Mouse (Mus musculus) kidney, adult 18-20 months (tissue): ENCODE results near the gene Smyd3.

Experiments
- DNase-seq: peaks from one replicate; pipeline ENCODE4 v3.0.0; 2021

Smyd3 gene

DNA sequence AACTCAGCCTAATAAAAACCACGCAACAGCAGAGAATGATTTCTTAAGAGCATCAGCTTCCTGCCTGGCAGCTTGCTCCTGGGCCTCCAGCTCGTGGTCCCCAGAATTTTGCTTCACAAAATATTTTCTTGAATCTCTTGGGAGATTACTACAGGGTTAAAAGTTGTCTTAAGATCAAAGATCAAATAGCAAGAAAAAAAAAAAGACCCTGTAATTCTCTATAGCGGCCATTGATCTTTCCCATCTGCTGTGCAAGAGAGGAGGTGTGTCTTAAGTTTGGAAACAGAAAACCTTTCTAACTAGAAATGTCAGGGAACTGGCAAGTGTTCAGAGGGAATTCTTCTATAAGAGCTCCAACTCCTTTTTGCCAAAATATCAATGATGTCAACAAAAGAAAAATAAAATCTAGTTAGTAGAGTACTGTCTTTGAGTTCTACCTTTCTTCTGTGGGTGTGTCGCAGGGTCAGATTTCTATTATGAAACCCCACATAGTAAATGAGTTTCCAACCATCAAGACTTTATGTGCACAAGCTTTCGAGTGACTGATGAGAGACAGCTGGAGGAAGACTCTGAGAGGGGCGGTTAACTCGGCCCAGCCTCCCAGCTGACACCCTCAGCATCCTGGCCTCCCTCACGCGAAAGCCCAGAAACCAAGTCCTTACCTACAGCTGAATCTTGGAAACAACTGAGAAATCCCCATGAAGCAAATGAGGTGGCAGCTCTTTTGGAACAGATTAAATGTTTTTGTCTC, 59.4 kb downstream of the Smyd3 start:
- DNase-seq = no peak

GRCm38 (mm10) chr1:179454600-179454999, 63.2 kb downstream of the Smyd3 start:
- DNase-seq = no peak

DNA sequence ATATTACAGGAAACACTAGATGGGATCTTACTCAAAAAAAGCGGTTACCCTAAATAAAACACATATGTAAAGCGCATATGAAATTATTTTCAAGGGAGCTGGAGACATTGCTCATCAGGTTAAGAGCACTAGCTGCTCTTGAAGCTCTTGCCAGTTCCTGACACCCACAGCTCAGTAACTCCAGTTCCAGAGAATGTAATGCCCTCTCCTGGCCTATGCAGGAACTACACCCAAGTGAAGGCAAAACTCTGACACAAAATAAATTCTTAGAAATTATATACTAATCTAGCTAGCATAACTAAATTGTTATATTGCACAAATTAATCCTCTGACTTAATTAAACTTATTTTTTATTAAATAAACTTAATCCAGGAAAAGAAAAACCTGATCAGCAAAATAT, 66.6 kb downstream of the Smyd3 start:
- DNase-seq = no peak

- DNase-seq = no peak
Observed at GRCm38 (mm10) chr1:179446845-179447212, 71.0 kb downstream of the Smyd3 start.

DNA sequence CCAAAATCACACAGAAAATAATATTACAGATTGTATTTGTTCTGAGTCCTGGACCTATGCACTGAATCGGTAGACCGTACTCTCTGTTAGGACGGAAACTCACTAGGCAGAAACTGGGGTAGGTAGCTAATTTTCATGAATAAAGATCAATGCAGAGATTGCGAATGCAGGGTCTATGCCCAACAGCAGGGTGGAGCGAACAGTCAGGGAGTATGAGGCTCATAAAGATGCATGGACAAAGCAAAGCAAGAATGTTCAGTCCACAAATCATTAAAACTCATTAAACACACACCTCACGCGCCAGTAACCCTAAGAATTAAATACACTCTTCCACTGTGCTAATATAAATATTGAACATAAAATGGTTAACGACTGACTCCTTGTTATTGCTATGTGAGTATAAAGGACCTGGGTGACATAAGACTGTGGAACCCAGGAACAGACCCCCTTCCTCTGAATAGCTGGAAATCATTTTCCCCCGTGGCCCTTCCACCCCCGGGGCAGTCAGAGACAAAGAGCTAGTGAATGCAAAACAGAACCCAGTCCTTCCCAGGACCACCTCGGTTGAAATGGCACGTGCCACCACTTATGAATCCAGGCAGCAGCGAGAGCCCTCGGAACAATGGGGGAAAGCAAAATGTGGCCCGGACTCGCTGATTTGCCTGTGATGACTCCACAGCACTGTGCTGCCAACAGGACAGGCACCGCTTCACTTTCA, 71.6 kb downstream of the Smyd3 start:
- no peak for DNase-seq

DNA sequence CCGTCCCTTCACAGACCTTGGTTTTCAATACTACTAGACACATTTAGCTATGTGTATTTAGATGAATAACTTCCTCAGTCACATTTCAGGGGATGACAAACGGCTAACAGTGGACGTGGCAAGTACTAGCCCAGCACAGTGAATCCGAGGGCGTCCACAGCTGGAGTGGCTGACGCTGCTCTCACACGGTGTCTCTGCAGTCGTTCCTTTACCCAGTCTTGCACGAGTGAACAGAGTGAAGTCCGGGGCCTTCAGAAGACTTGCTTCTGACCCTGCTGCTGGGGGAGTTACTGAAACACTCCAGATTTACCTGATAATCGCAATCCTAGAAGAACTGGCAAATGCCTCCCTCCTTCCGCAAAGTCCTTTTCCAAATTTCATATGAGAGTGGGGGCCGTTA, 74.0 kb downstream of the Smyd3 start:
- no peak for DNase-seq

DNA sequence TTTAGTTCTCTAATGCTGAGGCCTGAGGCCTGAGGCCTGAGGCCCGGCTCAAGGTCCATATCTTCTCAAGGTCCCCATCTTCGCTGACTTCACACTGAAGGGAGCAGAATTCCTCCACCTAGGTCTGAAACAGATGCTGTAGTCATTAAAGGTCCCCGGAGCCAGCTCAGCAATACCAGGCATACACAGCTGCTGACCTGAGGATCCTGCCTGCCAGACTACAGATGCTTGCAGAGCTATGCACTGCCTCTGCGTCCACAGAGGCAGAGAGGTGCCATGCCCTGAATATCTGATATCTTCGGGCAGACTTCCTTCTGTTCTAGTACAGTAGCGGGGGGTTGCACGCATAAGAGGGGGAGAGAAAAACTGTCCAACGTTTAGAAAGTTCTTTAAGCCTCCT, 74.4 kb downstream of the Smyd3 start:
- DNase-seq = no peak

DNA sequence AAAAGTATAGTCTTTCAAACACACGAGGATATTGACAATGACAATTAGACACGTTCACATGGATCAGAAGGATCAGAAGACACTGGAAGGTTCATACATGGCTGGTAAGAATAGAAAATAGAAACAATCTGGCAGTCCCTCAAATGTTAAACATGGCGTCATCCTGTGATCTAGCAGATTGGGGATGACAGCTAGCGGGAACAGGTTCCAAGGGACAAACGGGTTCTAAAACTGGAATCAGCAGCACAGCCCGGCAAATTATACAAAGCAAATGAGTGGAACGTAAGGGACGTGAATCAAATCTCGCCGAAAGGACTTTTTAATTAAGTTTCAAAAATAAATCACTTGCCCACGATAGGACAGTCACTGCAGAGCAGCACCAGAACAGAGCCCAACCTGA, 81.2 kb downstream of the Smyd3 start:
- no peak for DNase-seq

DNA sequence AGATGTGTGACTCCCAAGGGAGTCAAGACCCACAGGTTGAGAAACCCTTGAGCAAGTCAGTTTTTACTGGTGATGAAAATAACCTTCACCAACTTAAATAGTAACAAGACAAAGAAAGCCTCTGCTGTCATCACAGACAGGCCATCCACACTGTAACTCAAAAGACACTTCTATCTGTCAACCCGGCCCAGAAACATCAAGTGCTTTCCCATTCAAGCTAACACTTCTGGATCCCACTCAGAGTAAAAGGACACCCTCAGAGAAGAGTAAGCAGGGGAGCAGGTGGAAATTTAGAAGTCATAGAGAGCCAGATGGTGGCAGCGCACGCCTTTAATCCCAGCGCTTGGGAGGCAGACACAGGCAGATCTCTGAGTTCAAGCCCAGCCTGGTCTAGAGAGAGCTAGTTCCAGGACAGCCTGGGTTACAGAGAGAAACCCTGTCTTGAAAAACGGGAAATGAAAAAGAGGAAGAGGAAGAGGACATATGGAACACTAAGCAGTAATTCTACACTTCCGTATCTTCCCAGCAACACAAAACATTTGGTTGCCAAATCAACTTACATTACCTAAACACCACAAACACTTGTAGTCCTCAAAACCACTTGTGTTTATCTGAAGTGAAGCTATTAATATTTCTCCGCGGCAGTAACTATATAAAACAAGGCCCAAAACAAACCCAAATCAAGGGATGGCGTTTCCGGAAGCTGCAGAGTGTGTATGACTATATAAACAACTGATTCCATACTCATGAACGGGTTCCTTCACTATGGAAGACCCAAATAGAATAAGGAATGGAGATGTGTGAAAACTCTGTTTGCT, 83.2 kb downstream of the Smyd3 start:
- DNase-seq = no peak

- no peak for DNase-seq
Observed at GRCm38 (mm10) chr1:179433828-179434227, 84.0 kb downstream of the Smyd3 start.

- no peak for DNase-seq
Observed at GRCm38 (mm10) chr1:179433355-179433754, 84.5 kb downstream of the Smyd3 start.

- DNase-seq = no peak
Observed at GRCm38 (mm10) chr1:179430077-179430476, 87.8 kb downstream of the Smyd3 start.

- peak; percentile 4 for DNase-seq
Observed at GRCm38 (mm10) chr1:179424879-179425472, 92.9 kb downstream of the Smyd3 start.

DNA sequence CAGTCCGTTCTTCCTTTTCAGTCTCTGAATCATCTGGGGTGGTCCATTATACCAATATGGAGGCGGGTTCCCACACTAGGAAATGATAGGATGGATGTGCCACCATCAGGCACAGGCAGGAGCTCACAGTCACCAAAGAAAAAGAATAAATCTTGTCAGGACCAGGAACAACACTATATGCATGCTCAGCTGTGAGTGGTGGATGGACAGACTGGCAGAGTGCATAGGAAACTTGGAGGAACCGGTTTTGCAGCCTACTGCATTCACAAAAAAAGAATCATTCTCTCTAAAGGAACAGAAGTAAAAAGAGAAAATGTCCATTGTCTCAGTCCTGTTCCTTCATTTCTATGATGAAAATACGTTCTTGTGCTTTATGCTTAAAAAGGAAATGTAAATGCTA, 98.8 kb downstream of the Smyd3 start:
- DNase-seq = no peak

DNA sequence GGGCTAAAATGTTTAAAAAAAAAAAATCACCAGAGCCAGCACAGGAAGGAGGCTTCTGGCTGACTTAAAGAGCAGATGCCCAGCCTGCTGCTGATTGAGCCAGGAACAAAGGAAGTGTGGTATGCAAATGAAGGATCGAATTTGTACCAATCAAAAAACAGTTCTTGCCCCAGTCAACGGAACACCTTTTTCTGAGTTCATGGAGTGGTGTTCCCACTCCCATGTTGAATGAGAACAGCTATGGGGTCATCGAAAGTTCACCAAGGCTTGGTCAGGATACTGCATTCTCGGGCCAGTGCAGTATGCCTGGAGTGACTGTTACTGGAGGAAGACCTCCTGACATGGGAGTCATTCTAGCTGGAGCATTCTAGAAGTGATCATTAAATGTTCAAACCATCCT, 109.8 kb downstream of the Smyd3 start:
- DNase-seq = no peak

DNA sequence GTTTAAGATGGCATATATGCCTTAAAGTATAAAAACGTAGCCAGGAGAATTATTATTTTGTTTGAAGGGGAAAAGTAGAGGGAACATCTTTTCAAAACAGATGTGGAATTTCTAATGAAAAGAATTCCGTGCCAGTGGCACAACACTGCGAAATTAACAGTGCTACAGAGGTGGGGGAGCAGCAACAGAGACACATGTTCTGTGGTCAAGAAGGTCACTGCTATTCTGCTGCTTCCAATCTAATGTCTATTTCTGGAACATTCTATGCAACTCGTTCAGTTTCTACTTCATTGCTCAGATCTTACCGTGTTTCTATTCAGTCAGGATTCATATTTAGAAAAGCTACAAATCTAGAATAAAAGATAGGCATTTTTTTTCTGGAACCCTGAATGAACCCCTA, 117.0 kb downstream of the Smyd3 start:
- DNase-seq = no peak

DNA sequence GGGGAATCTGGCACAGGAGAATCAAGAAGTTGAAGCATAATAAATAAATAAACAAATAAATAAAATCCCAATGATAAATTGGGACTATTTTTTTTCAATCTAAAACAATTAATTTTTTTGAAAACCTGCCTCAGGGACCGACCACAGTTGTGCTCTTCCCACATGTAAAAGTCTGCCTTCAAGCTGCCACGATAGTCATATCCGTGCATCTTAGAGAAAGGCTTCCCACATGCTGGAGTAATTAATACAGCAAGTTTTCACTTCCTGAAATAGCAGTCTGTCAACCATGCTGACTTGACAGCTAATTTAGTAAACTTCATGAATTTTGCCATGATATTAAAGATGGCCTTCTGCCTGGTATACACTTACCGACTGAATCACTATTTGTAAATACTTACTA, 119.2 kb downstream of the Smyd3 start:
- no peak for DNase-seq

GRCm38 (mm10) chr1:179386237-179386975, 131.4 kb downstream of the Smyd3 start:
- DNase-seq = peak; percentile 13

DNA sequence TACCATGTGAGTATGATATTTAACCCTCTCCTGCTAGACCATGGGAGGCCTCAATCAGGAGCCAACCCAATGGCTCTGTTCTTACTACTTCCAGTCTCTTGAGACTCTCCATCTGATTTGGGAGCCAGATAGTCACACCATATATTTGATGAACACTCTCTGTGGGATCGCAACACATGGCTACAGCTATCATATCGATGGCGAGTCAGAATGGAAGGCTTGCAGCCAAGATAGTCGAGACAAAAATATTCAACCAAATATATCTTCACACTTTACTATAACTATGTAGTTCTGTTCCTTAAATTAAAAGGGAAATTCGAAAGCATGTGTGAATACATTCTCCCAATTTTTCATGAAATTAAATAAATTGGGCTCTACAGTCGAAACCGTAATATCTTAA, 132.2 kb downstream of the Smyd3 start:
- DNase-seq = no peak

- DNase-seq = no peak
Observed at GRCm38 (mm10) chr1:179384296-179384695, 133.5 kb downstream of the Smyd3 start.

DNA sequence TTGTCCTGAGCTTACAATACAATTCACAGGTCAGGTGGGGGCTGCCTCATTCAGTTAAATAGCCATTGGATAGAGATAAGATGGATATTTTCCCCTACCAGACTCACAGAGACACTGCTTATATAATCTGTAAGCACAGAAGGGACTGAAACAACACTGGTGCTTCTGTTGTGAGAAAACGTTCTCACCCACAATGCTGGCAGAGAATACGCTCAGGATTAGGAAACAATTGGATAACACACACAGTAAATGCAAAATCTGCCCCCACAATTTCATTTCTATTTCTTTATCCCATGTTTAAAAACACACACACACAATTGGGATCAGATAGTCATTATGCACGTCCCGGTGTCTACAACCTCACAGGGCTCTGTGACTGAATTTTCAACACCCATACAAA, 139.7 kb downstream of the Smyd3 start:
- no peak for DNase-seq

GRCm38 (mm10) chr1:179374987-179375386, 142.9 kb downstream of the Smyd3 start:
- DNase-seq = no peak

- no peak for DNase-seq
Observed at GRCm38 (mm10) chr1:179373911-179374310, 143.9 kb downstream of the Smyd3 start.
